Mouse (Mus musculus) ES-Bruce4 (cell line): ENCODE measurements around the gene Uchl4.

ENCODE experiments used
- CTCF ChIP-seq: IDR thresholded peaks from one replicate; pipeline ENCODE4 v1.8.1; 2011; ENCODE audit warnings: low read depth, low read length
- EP300 ChIP-seq: IDR thresholded peaks from 2 replicates; pipeline ENCODE4 v1.6.1; 2011; ENCODE audit warnings: low read depth, low read length; ENCODE audit not compliant: insufficient read depth

GRCm38 (mm10) chr9:64259906-64260305, 24.9 kb downstream of the Uchl4 start:
- TF ChIP-seq CTCF (no peak), EP300 (no peak)
